Mouse (Mus musculus) myocyte (in vitro differentiated cells): Measurements from ENCODE around the gene Synrg.

ENCODE experiments used
- CEBPB ChIP-seq: IDR thresholded peaks from 2 replicates; pipeline ENCODE4 v1.6.1; 2011; ENCODE audit warnings: mild to moderate bottlenecking, moderate library complexity; ENCODE audit not compliant: poor library complexity, insufficient read depth, severe bottlenecking
- E2F4 ChIP-seq: IDR thresholded peaks from one replicate; pipeline ENCODE4 v1.6.1; 2011; ENCODE audit warnings: mild to moderate bottlenecking, control low read depth, moderate library complexity; ENCODE audit not compliant: insufficient read depth
- MAX ChIP-seq: IDR thresholded peaks from one replicate; pipeline ENCODE4 v1.6.1; 2011; ENCODE audit warnings: low read depth, mild to moderate bottlenecking, control low read depth
- MYOD1 ChIP-seq, 3 experiments: IDR thresholded peaks; one replicate each; pipeline ENCODE4 v1.6.1; 2011; ENCODE audit warnings: control low read depth in 2 of 3, low read depth in 2 of 3, mild to moderate bottlenecking in 2 of 3, moderate library complexity in 1 of 3; ENCODE audit not compliant: insufficient read length in 2 of 3, control insufficient read depth in 1 of 3
- POLR2A ChIP-seq: IDR thresholded peaks from one replicate; pipeline ENCODE4 v1.6.1; 2011; ENCODE audit warnings: low read depth, mild to moderate bottlenecking, control low read depth, moderate library complexity; ENCODE audit not compliant: insufficient read length
- POLR2AphosphoS2 ChIP-seq: IDR thresholded peaks from one replicate; pipeline ENCODE4 v1.6.1; 2011; ENCODE audit warnings: low read depth, control low read depth; ENCODE audit not compliant: insufficient read length
- SRF ChIP-seq: IDR thresholded peaks from one replicate; pipeline ENCODE4 v1.6.1; 2011; ENCODE audit warnings: low read depth; ENCODE audit not compliant: control insufficient read depth, insufficient read length
- TCF12 ChIP-seq: IDR thresholded peaks from one replicate; pipeline ENCODE4 v1.6.1; 2011; ENCODE audit warnings: mild to moderate bottlenecking, control low read depth; ENCODE audit not compliant: poor library complexity, insufficient read depth, severe bottlenecking
- TCF3 ChIP-seq: IDR thresholded peaks from one replicate; pipeline ENCODE4 v1.6.1; 2011; ENCODE audit warnings: low read depth, control low read depth; ENCODE audit not compliant: insufficient read length
- USF1 ChIP-seq: IDR thresholded peaks from one replicate; pipeline ENCODE4 v1.6.1; 2011; ENCODE audit warnings: low read depth, mild to moderate bottlenecking, control low read depth, moderate library complexity

DNA sequence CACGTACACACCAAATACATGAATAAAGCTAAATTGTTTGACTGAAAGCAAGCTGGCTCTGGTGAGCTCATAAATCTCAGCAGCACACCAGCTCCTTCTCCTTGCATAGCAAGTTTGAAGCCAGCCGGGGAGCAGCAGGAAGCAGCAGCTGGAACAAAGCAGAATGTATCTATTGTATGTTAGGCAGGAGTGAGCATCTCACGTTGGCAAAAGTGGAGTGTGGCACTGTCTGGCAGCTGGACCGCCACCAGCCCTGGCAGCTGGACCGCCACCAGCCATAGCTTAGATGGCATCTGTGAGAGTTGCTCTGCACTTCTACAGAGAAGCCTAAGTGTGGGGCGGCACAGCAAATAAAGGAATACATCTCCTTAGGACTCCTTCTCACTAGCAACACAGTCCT, 39.8 kb downstream of the Synrg start:
- TF ChIP-seq POLR2A (no peak), MYOD1 (IDR thresholded peaks at IDR 0.05; ENCODE audit: control insufficient read depth in 1 of 3, insufficient read length in 2 of 3, low read depth in 2 of 3) (no peak), MAX (no peak), TCF12 (no peak), TCF3 (no peak), POLR2AphosphoS2 (no peak), USF1 (no peak), SRF (no peak), E2F4 (no peak), CEBPB (no peak)
